Comparison of ENCODE assay signal across 13 mouse cellular contexts in genomic region chr1:36786377-36786776, GRCm38 (mm10). TPM values are rescaled to one million over a fixed set of nuclear protein-coding genes. Genes with fewer than 3 reads are reported as not detected.
A peak's percentile ranks its signal among the peaks of the same experiment; 100 is the strongest.
DNase-seq lines count a peak whose midpoint lies in the region; ATAC-seq and TF ChIP-seq lines count a peak whose summit lies in the region.
"Had no signal": no experiment of that assay in that cellular context is flagged by ENCODE, and none has a peak within 500 bp of the region (broad histone marks: within the 10 kb centered on the region; RNA-seq: fewer than 3 reads in every experiment).

No protein-coding gene starts in this region.

- no peak for ATAC-seq in intestine, postnatal 0 days
- no peak for ATAC-seq in intestine, embryonic 15.5 days
- ATAC-seq in midbrain, postnatal 0 days (ENCODE audit: low FRiP score) = no peak
- no peak for ATAC-seq in midbrain, embryonic 13.5 days
- ATAC-seq: intestine, embryonic 16.5 days had no signal

- H3K9ac ChIP-seq in intestine, postnatal 0 days (ENCODE audit: low read depth, low read length) = no peak overlapping the region
- H3K9ac ChIP-seq in intestine, embryonic 15.5 days = no peak overlapping the region
- no peak overlapping the region for H3K9ac ChIP-seq in midbrain, postnatal 0 days (replicated peaks; ENCODE audit: low read length, poor library complexity, severe bottlenecking)
- H3K9ac ChIP-seq in midbrain, embryonic 13.5 days (replicated peaks) = no peak overlapping the region
- no peak overlapping the region for H3K9ac ChIP-seq in MEL (ENCODE audit: control insufficient read depth, low read depth, low read length, poor library complexity, severe bottlenecking)
- H3K9ac ChIP-seq: limb, embryonic 15.5 days; midbrain, embryonic 12.5 days had no signal

- no peak overlapping the region for H3K4me2 ChIP-seq in intestine, postnatal 0 days (replicated peaks; ENCODE audit: low read depth)
- H3K4me2 ChIP-seq in intestine, embryonic 15.5 days (replicated peaks) = no peak overlapping the region
- H3K4me2 ChIP-seq in midbrain, postnatal 0 days (ENCODE audit: low read depth, low read length, poor library complexity, severe bottlenecking) = no peak overlapping the region
- H3K4me2 ChIP-seq in midbrain, embryonic 13.5 days (replicated peaks) = no peak overlapping the region

- H3K36me3 ChIP-seq in intestine, postnatal 0 days (ENCODE audit: control insufficient read depth, insufficient read depth) = peaks cover 9% of the 10 kb centered on the region; the same call in 1 of the 2 replicates
- 0 out of 2 replicates have a peak, but pooled peaks cover 3% of the 10 kb centered on the region for H3K36me3 ChIP-seq in intestine, embryonic 15.5 days
- H3K36me3 ChIP-seq in midbrain, postnatal 0 days (ENCODE audit: insufficient read depth, low read length) = peaks cover 4% of the 10 kb centered on the region; the same call in 1 of the 2 replicates
- peaks cover 9% of the 10 kb centered on the region for H3K36me3 ChIP-seq in midbrain, embryonic 13.5 days
- no peaks in the 10 kb centered on the region for H3K36me3 ChIP-seq in MEL (ENCODE audit: control insufficient read depth in 1 of 2, insufficient read depth in 2 of 2, low read length in 2 of 2)

- peak; percentile 56 for TF ChIP-seq RAD21 in MEL (IDR thresholded peaks at IDR 0.05; ENCODE audit: low read depth, low read length)

- TF ChIP-seq EP300 in MEL (IDR thresholded peaks at IDR 0.05; ENCODE audit: low read depth in 1 of 2, low read length in 2 of 2) = no peak

- no peak overlapping the region for H3K27ac ChIP-seq in intestine, postnatal 0 days (ENCODE audit: low read depth, low read length)
- no peak overlapping the region for H3K27ac ChIP-seq in intestine, embryonic 15.5 days
- no peak overlapping the region for H3K27ac ChIP-seq in midbrain, postnatal 0 days (ENCODE audit: low read depth, low read length)
- H3K27ac ChIP-seq in midbrain, embryonic 13.5 days = no peak overlapping the region
- no peak overlapping the region for H3K27ac ChIP-seq in MEL (ENCODE audit: control insufficient read depth, low read depth, low read length)
- H3K27ac ChIP-seq: limb, embryonic 15.5 days; midbrain, embryonic 12.5 days had no signal

- 87% methylated on average over 7 of the region's 7 CpGs for WGBS in intestine, postnatal 0 days
- 88% methylated on average over 7 of the region's 7 CpGs for WGBS in intestine, embryonic 15.5 days
- 97% methylated on average over 7 of the region's 7 CpGs for WGBS in midbrain, postnatal 0 days
- WGBS in midbrain, embryonic 13.5 days = 95% methylated on average over 7 of the region's 7 CpGs

- H3K4me1 ChIP-seq in intestine, postnatal 0 days (replicated peaks; ENCODE audit: control insufficient read depth, insufficient read depth, low read length) = no peaks in the 10 kb centered on the region; the same call in 1 of the 2 replicates
- H3K4me1 ChIP-seq in intestine, embryonic 15.5 days (replicated peaks) = no peaks in the 10 kb centered on the region; the same call in 1 of the 2 replicates
- H3K4me1 ChIP-seq in midbrain, postnatal 0 days (ENCODE audit: insufficient read depth, low read length) = no peaks in the 10 kb centered on the region; the same call in 1 of the 2 replicates
- peaks cover 5% of the 10 kb centered on the region; the same call in 1 of the 2 replicates for H3K4me1 ChIP-seq in midbrain, embryonic 13.5 days (replicated peaks)
- peaks cover 0 to 5% of the 10 kb centered on the region in 2 experiments; a peak in 1 of 4 replicates for H3K4me1 ChIP-seq in MEL (ENCODE audit: control insufficient read depth in 1 of 2, insufficient read depth in 2 of 2, low read length in 2 of 2)

- TF ChIP-seq CTCF in intestine, postnatal 0 days (IDR thresholded peaks at IDR 0.05; ENCODE audit: low read depth) = peak; percentile 48
- TF ChIP-seq CTCF in midbrain, postnatal 0 days (IDR thresholded peaks at IDR 0.05) = peak; percentile 53
- TF ChIP-seq CTCF in MEL (IDR thresholded peaks at IDR 0.05 in 2 of 3, conservative IDR thresholded peaks at IDR 0.05 in 1 of 3; ENCODE audit: control insufficient read depth in 1 of 3, insufficient read depth in 1 of 3, low read depth in 2 of 3, low read length in 3 of 3, poor library complexity in 1 of 3, severe bottlenecking in 1 of 3) = peak; percentile 62 to 88 (median 67)

- no peaks in the 10 kb centered on the region for H3K79me2 ChIP-seq in MEL (ENCODE audit: control insufficient read depth, insufficient read depth, low read length, poor library complexity)

- no peak for DNase-seq in midbrain, postnatal 0 days (ENCODE audit: low spot score)
- DNase-seq in MEL (ENCODE audit: low read depth, low spot score) = peak; percentile 46
- peak; percentile 56 for DNase-seq in naive thymus-derived CD4-positive, alpha-beta T cell, adult 2 months (ENCODE audit: low read depth)
- no peak for DNase-seq in adrenal gland, adult 18-20 months (ENCODE audit: low spot score in 2 of 2)
- no peak for DNase-seq in lung, postnatal 14 days
- DNase-seq: layer of hippocampus, adult 9-11 months; spleen, adult 18-20 months had no signal

- no peaks in the 10 kb centered on the region for H3K27me3 ChIP-seq in intestine, postnatal 0 days (replicated peaks; ENCODE audit: control insufficient read depth, insufficient read depth, low read length)
- H3K27me3 ChIP-seq in intestine, embryonic 15.5 days (replicated peaks) = no peaks in the 10 kb centered on the region
- H3K27me3 ChIP-seq in midbrain, postnatal 0 days (ENCODE audit: insufficient read depth, low read length) = no peaks in the 10 kb centered on the region; the same call in 1 of the 2 replicates
- no peaks in the 10 kb centered on the region; the same call in 1 of the 2 replicates for H3K27me3 ChIP-seq in midbrain, embryonic 13.5 days
- no peaks in the 10 kb centered on the region for H3K27me3 ChIP-seq in MEL (ENCODE audit: control insufficient read depth in 1 of 2, insufficient read depth in 2 of 2, low read length in 2 of 2)
- H3K27me3 ChIP-seq: midbrain, embryonic 12.5 days had no signal

- no peak for TF ChIP-seq POLR2A in MEL (IDR thresholded peaks at IDR 0.05; ENCODE audit: control insufficient read depth in 1 of 2, insufficient read depth in 1 of 2, low read depth in 1 of 2, low read length in 2 of 2, poor library complexity in 1 of 2)

- no peaks in the 10 kb centered on the region for H3K9me3 ChIP-seq in intestine, postnatal 0 days (ENCODE audit: control insufficient read depth)
- H3K9me3 ChIP-seq in intestine, embryonic 15.5 days = no peaks in the 10 kb centered on the region
- no peaks in the 10 kb centered on the region for H3K9me3 ChIP-seq in midbrain, postnatal 0 days (ENCODE audit: low read length)
- no peaks in the 10 kb centered on the region for H3K9me3 ChIP-seq in midbrain, embryonic 13.5 days
- no peaks in the 10 kb centered on the region for H3K9me3 ChIP-seq in MEL (replicated peaks; ENCODE audit: insufficient read depth, low read length)
- H3K9me3 ChIP-seq: limb, embryonic 15.5 days; midbrain, embryonic 12.5 days had no signal

- H3K4me3 ChIP-seq in intestine, postnatal 0 days (ENCODE audit: low read depth, low read length) = no peak overlapping the region
- H3K4me3 ChIP-seq in intestine, embryonic 15.5 days (replicated peaks) = no peak overlapping the region
- no peak overlapping the region for H3K4me3 ChIP-seq in midbrain, postnatal 0 days (ENCODE audit: low read depth, low read length)
- H3K4me3 ChIP-seq in midbrain, embryonic 13.5 days (replicated peaks) = no peak overlapping the region
- H3K4me3 ChIP-seq in MEL (ENCODE audit: control insufficient read depth in 1 of 2, insufficient read depth in 1 of 2, low read depth in 2 of 2, low read length in 2 of 2) = no peak overlapping the region
- H3K4me3 ChIP-seq: limb, embryonic 15.5 days; midbrain, embryonic 12.5 days had no signal

TF ChIP-seq in MEL, 35 proteins besides CTCF, POLR2A, EP300 and RAD21:
- TF ChIP-seq KAT2A (conservative IDR thresholded peaks at IDR 0.05; ENCODE audit: low read depth, low read length) (no peak), SMC3 (IDR thresholded peaks at IDR 0.05; ENCODE audit: low read depth, low read length) (peak; percentile 62), ZC3H11A (IDR thresholded peaks at IDR 0.05; ENCODE audit: low read depth, low read length) (peak; percentile 50)

RNA-seq across cellular contexts. Expression of gene Zap70, which starts 24.8 kb away (rescaled TPM):
- 0.24 and 0.70 TPM in 2 replicates for polyA plus RNA-seq in intestine, postnatal 0 days (2015; fragmentation: Nextera tagmentation; extraction: Ambion mirVana)
- 0.48 and 0.52 TPM in 2 replicates for polyA plus RNA-seq in intestine, embryonic 15.5 days (2015; fragmentation: Nextera tagmentation; extraction: Ambion mirVana)
- 2.2 and 3.3 TPM in 2 replicates for total RNA-seq in midbrain, postnatal 0 days (2014; rRNA removed)
- 2.4 and 2.6 TPM in 2 replicates for polyA plus RNA-seq in midbrain, postnatal 0 days (2015; fragmentation: Nextera tagmentation; extraction: Ambion mirVana)
- polyA plus RNA-seq in midbrain, embryonic 13.5 days (2015; fragmentation: Nextera tagmentation; extraction: Ambion mirVana) = 0.65 and 1.1 TPM in 2 replicates
- total RNA-seq in MEL (2012; rRNA removed) = not detected in 2 replicates
- not detected for polyA plus RNA-seq in MEL (2012; ENCODE audit: insufficient read depth in 1 of 2, insufficient read length in 2 of 2, low read depth in 1 of 2, low replicate concordance in 2 of 2, missing spikeins in 1 of 2)
- under 1 TPM; 0.66 to 0.77 TPM for total RNA-seq in adrenal gland, adult 18-20 months (2021)

Comparison
In these comparisons a context has a peak if more than half of its experiments do, and no peak if none do; other contexts are left out.
1. DNase-seq: peak in MEL (single experiment) and naive thymus-derived CD4-positive, alpha-beta T cell, adult 2 months (single experiment); none in midbrain, postnatal 0 days (single experiment), adrenal gland, adult 18-20 months (0 of 2) and lung, postnatal 14 days (single experiment).
2. Peak in every context shown above with its lines, with median percentiles within 50 percentile points of each other: CTCF ChIP-seq.